Comparison of ENCODE assay signal across 21 mouse cellular contexts in genomic region chr15:103084944-103085343, GRCm38 (mm10).
DNase-seq lines count a peak whose midpoint lies in the region; ATAC-seq lines count a peak whose summit lies in the region.
"Had no signal": no experiment of that assay in that cellular context is flagged by ENCODE, and none has a peak within 500 bp of the region (broad histone marks: within the 10 kb centered on the region; RNA-seq: fewer than 3 reads in every experiment).

No protein-coding gene starts in this region.

- H3K4me2 ChIP-seq in heart, embryonic 11.5 days: no peak overlapping the region
- H3K4me2 ChIP-seq in liver, embryonic 13.5 days: peak overlapping the region; percentile 29
- no peak overlapping the region for H3K4me2 ChIP-seq in liver, embryonic 16.5 days (ENCODE audit: low read depth, low read length)
- H3K4me2 ChIP-seq: forebrain, embryonic 12.5 days had no signal

- ATAC-seq in heart, embryonic 11.5 days (replicated peaks; ENCODE audit: insufficient number of reproducible peaks, low FRiP score, low TSS enrichment): peak; percentile 63; the same call in 1 of the 2 replicates
- peak; percentile 86 for ATAC-seq in liver, embryonic 13.5 days (ENCODE audit: low read depth)
- peak; percentile 77 for ATAC-seq in liver, embryonic 16.5 days (ENCODE audit: low read depth)
- ATAC-seq: forebrain, embryonic 15.5 days; Patski had no signal

- intact Hi-C loops in heart, postnatal 14 days (cut with DNase I): no loop called here

- H3K27ac ChIP-seq in heart, embryonic 11.5 days (ENCODE audit: low read depth, low read length): no peak overlapping the region; the same call in 1 of the 2 replicates
- H3K27ac ChIP-seq in liver, embryonic 13.5 days: 0 out of 2 replicates have a peak overlapping the region, but pooled peaks have one; percentile 55
- no peak overlapping the region for H3K27ac ChIP-seq in liver, embryonic 16.5 days (ENCODE audit: low read length)
- H3K27ac ChIP-seq in forebrain, embryonic 10.5 days: no peak overlapping the region
- H3K27ac ChIP-seq: embryonic facial prominence, embryonic 12.5 days; embryonic facial prominence, embryonic 15.5 days; forebrain, embryonic 12.5 days; forebrain, embryonic 15.5 days; heart, embryonic 13.5 days; hindbrain, embryonic 12.5 days; hindbrain, embryonic 15.5 days had no signal

- H3K4me3 ChIP-seq in heart, embryonic 11.5 days (ENCODE audit: low read depth, low read length): no peak overlapping the region
- H3K4me3 ChIP-seq in liver, embryonic 13.5 days (replicated peaks): no peak overlapping the region
- H3K4me3 ChIP-seq in liver, embryonic 16.5 days (ENCODE audit: low read depth, low read length): no peak overlapping the region
- no peak overlapping the region for H3K4me3 ChIP-seq in forebrain, embryonic 10.5 days
- H3K4me3 ChIP-seq: hindbrain, embryonic 15.5 days had no signal

- H3K36me3 ChIP-seq in heart, embryonic 11.5 days (ENCODE audit: control insufficient read depth, insufficient read depth, low read length): no peaks in the 10 kb centered on the region
- no peaks in the 10 kb centered on the region for H3K36me3 ChIP-seq in liver, embryonic 13.5 days
- H3K36me3 ChIP-seq in liver, embryonic 16.5 days (ENCODE audit: control insufficient read depth, insufficient read depth): no peaks in the 10 kb centered on the region
- H3K36me3 ChIP-seq in forebrain, embryonic 10.5 days (replicated peaks): no peaks in the 10 kb centered on the region
- H3K36me3 ChIP-seq: embryonic facial prominence, embryonic 12.5 days; embryonic facial prominence, embryonic 15.5 days; forebrain, embryonic 12.5 days; forebrain, embryonic 15.5 days; heart, embryonic 13.5 days; hindbrain, embryonic 12.5 days; hindbrain, embryonic 15.5 days had no signal

- H3K27me3 ChIP-seq in heart, embryonic 11.5 days (ENCODE audit: control insufficient read depth, insufficient read depth, low read length): peaks cover 96% of the 10 kb centered on the region
- H3K27me3 ChIP-seq in liver, embryonic 13.5 days: peaks cover 96% of the 10 kb centered on the region
- H3K27me3 ChIP-seq in liver, embryonic 16.5 days (ENCODE audit: control insufficient read depth, insufficient read depth, low read depth, low read length): peaks cover 49% of the 10 kb centered on the region
- peaks cover 98% of the 10 kb centered on the region for H3K27me3 ChIP-seq in forebrain, embryonic 10.5 days (ENCODE audit: poor library complexity, severe bottlenecking)
- H3K27me3 ChIP-seq: Patski had no signal

- H3K9me3 ChIP-seq in heart, embryonic 11.5 days (replicated peaks; ENCODE audit: control insufficient read depth, low read length): no peaks in the 10 kb centered on the region
- H3K9me3 ChIP-seq in liver, embryonic 13.5 days (replicated peaks): no peaks in the 10 kb centered on the region
- no peaks in the 10 kb centered on the region for H3K9me3 ChIP-seq in liver, embryonic 16.5 days (replicated peaks; ENCODE audit: control insufficient read depth, low read length)
- no peaks in the 10 kb centered on the region for H3K9me3 ChIP-seq in forebrain, embryonic 10.5 days
- H3K9me3 ChIP-seq: embryonic facial prominence, embryonic 12.5 days; embryonic facial prominence, embryonic 15.5 days; forebrain, embryonic 12.5 days; forebrain, embryonic 15.5 days; hindbrain, embryonic 12.5 days; hindbrain, embryonic 15.5 days had no signal

- H3K4me1 ChIP-seq in heart, embryonic 11.5 days (ENCODE audit: control insufficient read depth, insufficient read depth, low read length): peaks cover 6% of the 10 kb centered on the region
- peaks cover 28% of the 10 kb centered on the region for H3K4me1 ChIP-seq in liver, embryonic 13.5 days (replicated peaks)
- H3K4me1 ChIP-seq in liver, embryonic 16.5 days (ENCODE audit: control insufficient read depth, low read depth, low read length): no peaks in the 10 kb centered on the region
- peaks cover 12% of the 10 kb centered on the region for H3K4me1 ChIP-seq in forebrain, embryonic 10.5 days

- WGBS in heart, embryonic 11.5 days (ENCODE audit: insufficient replicate concordance): 15% methylated on average over 1 of the region's 1 CpGs
- WGBS in liver, embryonic 13.5 days (ENCODE audit: insufficient replicate concordance): 24% methylated on average over 1 of the region's 1 CpGs
- 33% methylated on average over 1 of the region's 1 CpGs for WGBS in liver, embryonic 16.5 days (ENCODE audit: insufficient replicate concordance)
- WGBS in forebrain, embryonic 10.5 days: 63% methylated on average over 1 of the region's 1 CpGs

- no peak overlapping the region for H3K9ac ChIP-seq in heart, embryonic 11.5 days (ENCODE audit: low read depth, low read length)
- no peak overlapping the region for H3K9ac ChIP-seq in liver, embryonic 13.5 days
- H3K9ac ChIP-seq in liver, embryonic 16.5 days (ENCODE audit: low read depth, low read length): no peak overlapping the region
- H3K9ac ChIP-seq: embryonic facial prominence, embryonic 15.5 days; forebrain, embryonic 12.5 days; forebrain, embryonic 15.5 days; heart, embryonic 13.5 days; hindbrain, embryonic 12.5 days; hindbrain, embryonic 15.5 days had no signal

- DNase-seq in heart, postnatal 14 days: no peak
- peak; percentile 22 for DNase-seq in c-Kit-positive CD71-positive TER-119-positive erythroid progenitor cells, embryonic 14.5 days (ENCODE audit: low spot score)
- peak; percentile 22 for DNase-seq in liver, embryonic 13.5 days
- no peak for DNase-seq in spleen, postnatal 4 days (ENCODE audit: low spot score in 2 of 2)
- DNase-seq in forebrain, embryonic 10.5 days (ENCODE audit: extremely low spot score, low spot score): no peak
- DNase-seq in thymus, adult 18-20 months: no peak
- DNase-seq: cerebellum, adult 2 months; cerebellum, adult 9-11 months; cerebellum, postnatal 25 days; gastrocnemius, postnatal 25 days; heart, adult 18-20 months had no signal

Comparison
In these comparisons a context has a peak if more than half of its experiments do, and no peak if none do; other contexts are left out.
1. DNase-seq: peak in c-Kit-positive CD71-positive TER-119-positive erythroid progenitor cells, embryonic 14.5 days (single experiment) and liver, embryonic 13.5 days (single experiment); none in heart, postnatal 14 days (0 of 2), spleen, postnatal 4 days (0 of 2), forebrain, embryonic 10.5 days (single experiment) and thymus, adult 18-20 months (0 of 2).
2. Peak in every context shown above with its lines, with median percentiles within 50 percentile points of each other: ATAC-seq.